Mouse (Mus musculus): Measurements from ENCODE around the gene Slc38a10.

The Slc38a10 gene

DNA sequence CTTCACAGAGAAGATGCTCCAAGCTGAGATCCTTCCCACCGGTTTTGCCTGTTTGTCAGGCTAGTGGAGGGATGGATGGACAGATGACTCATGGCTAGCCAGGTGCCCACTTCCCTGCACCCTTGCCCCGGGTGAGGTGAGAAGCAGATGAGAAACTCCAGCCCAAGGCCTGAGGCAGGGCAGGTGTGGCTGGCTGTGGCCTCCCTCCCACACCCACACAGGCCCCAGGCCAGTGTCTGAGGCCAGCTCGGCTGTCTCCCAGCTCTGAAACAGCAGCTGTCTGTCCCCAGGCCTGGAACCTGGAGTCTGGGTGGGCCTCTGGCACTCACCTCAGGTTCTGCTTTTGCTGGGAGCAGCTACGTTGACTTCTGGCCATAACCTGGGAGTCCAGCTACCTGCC lies 24.8 kb upstream of the Slc38a10 start:
- no peak for DNase-seq (ENCODE audit: low spot score in 2 of 2)

DNA sequence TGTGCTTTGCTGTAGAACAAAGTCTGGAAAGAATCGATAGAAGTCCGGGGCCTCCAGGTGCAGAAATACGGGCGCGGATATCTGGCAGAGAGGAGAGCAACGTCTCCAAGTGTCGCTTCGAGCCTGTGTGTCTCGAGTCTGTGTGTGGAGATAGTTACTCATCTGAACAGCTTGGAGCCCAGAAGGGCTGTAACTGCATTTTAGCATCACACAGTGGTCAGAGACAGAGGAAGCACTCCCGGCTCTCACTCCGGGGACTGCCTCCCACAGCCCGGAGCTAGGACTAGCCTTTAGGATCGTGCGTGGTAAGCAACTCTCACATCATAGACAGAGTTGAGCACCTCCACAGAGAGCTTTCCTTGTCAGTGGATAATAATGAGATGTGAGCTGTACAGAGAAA lies 22.1 kb upstream of the Slc38a10 start:
- DNase-seq (ENCODE audit: low spot score in 2 of 2), result no peak

- peak in 1 of 2 experiments; percentile 40 for DNase-seq (ENCODE audit: low spot score in 2 of 2)
These were observed 20.0 kb upstream of the Slc38a10 start for GRCm38 (mm10) chr11:120171168-120171567.

DNA sequence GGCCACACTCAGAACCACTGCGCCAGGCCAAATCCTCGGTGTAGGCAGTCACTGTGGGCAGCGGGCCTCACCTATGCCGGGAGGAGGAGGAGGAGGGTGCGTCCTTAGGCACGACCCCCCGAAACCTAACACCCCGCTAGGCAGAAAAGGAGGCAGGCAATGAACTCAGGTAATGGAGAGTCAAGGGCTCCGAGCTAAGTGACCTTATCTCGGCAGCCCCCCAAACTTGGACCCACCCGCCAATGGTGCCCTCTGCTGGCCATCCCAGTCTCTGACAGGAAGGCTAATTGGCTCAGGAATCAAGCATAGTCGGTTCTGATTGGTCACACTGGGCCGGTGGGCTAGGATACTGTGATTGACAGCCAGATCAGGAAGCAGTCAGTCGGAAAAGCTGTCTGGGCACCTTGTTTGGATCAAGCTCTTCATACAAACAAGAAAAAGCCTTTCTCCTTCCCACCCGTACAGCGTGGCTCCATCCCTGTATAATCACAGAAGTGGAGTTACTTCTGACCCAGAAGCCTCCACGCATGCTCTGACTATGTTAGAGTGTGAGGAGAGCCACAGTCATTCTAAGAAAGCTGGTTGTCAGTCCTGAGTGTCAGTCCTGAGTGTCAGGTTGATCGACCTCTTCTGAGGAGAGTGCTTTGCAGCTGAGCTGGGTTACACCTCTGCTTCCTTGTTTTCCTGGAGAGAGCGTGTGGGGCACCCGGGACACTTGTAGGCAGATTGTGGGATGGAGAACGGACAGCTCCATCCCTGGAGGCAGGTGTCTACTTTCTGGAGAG lies 18.3 kb upstream of the Slc38a10 start:
- DNase-seq (ENCODE audit: low spot score in 2 of 2), result peak; percentile 29 to 54

GRCm38 (mm10) chr11:120168516-120168915 lies 17.4 kb upstream of the Slc38a10 start:
- DNase-seq (ENCODE audit: low spot score in 2 of 2), result no peak

DNA sequence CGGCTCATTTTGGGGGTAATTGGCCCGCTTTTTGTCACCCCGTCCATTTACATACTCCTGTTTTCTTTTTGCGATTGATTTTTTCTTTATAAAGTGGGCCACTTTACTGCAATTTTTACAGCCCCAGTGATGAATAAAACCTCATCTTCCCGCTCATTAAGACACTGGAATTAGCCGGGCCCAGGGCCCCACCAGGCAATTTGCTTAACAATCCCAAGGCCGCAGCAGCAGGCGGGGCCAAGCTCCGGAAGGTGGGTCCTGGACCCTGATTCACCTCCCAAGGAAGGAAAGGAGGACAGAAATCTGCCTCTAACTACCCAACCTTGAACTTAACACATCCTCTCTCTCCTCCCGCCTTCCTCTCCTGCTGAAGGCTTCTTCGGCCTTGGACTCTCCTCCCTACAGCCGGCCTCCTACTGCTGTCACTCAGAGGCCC lies 16.8 kb upstream of the Slc38a10 start:
- DNase-seq (ENCODE audit: low spot score in 2 of 2), result no peak

DNA sequence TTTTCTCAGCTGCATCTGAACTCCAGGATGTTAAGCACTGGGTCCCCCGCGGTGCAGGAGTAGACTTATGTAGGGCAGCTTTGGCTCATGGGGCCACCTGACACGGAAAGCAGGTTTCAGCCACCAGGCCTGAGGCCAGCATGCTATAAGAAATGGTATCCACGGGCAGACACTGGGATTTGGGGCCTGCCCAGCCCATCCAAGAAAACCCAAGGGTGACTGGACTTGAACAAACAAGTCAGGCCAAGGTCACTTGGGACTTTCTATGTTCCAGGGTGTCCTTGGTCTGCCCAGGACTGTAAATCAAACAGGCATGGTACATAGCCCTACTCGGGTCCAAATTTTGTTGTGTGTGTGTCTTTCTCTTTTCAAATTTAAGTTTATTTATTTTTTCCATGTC lies 15.9 kb upstream of the Slc38a10 start:
- DNase-seq (ENCODE audit: low spot score in 2 of 2), result no peak

DNA sequence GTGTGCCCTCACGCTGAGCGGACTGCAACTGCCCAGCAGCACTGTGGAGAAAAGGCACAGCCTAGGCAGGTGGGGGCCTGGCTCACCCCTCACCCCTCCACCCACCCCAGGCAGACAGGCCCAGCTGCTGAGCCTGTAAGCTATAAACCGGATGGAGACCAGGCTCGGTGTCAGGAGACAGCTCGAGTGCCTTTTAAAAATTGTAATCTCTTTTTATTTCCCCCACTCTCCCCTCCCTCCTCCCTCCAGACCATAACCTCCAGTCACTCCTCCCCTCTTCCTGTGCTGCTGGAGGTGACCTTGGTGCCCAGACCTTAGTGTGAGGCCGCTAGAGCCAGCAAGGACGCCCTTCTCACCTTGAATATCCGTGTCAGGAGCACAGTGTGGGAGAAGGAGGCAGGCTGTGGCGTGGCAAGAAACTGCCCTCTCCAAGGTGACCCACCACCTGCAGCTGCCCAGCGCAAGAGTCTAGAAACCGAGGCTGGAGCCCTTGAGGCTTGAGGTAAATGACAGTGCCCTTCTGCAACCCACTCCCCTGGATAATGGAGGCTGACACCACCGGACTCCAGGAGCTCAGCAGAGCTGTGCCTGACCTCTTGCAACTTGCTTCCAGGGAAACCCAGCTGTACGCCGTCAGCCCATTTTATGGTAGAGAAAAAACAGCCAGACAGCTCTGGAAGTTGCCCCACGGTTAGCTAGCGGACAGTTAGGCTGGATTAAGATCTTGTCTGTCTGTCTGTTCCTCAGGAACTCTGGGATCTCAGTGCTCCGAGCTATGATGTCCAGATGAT lies 13.5 kb upstream of the Slc38a10 start:
- peak in 1 of 2 experiments; percentile 37 for DNase-seq (ENCODE audit: low spot score in 2 of 2)

DNA sequence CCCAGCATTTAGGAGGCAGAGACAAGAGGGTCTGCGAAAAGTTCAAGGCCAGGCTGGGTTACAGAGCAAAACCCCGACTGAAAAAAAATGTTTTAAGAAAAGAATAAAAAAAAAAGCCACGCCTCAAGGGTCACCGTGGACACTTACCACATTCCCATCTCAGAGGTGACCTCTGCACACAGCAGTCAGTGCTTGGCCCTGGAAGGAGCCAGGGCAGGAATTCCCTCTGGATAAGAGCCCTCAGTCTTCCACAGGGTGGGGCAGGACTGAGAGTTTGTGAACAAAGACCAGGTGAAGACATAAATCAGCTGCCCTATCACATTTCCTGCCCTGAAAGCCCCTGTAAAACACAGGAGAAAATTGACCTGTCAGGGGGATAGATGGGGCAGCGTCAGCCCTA lies 12.9 kb upstream of the Slc38a10 start:
- DNase-seq (ENCODE audit: low spot score in 2 of 2), result no peak

- DNase-seq (ENCODE audit: low spot score in 2 of 2), result no peak
These were observed 12.1 kb upstream of the Slc38a10 start for GRCm38 (mm10) chr11:120163207-120163606.

- no peak for DNase-seq (ENCODE audit: low spot score in 2 of 2)
These were observed 10.1 kb upstream of the Slc38a10 start for GRCm38 (mm10) chr11:120161245-120161644.

DNA sequence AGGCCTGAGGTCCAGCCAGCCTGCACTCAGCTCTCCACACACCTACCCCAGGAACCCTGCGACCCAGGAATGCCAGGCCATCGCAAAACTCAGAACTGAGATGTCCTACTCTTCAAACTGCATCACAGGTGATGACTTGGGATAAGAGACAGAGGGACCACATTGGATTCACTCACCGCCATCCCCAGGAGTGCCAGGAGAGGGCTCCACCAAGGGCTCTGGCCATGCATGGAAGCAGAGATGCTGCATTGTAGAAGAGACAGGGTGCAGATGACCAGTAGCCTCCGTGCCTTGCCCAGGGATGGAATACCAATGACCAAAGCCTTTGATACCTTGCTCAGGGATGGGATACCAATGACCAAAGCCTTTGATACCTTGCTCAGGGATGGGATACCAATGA lies 9.3 kb upstream of the Slc38a10 start:
- no peak for DNase-seq (ENCODE audit: low spot score in 2 of 2)

DNA sequence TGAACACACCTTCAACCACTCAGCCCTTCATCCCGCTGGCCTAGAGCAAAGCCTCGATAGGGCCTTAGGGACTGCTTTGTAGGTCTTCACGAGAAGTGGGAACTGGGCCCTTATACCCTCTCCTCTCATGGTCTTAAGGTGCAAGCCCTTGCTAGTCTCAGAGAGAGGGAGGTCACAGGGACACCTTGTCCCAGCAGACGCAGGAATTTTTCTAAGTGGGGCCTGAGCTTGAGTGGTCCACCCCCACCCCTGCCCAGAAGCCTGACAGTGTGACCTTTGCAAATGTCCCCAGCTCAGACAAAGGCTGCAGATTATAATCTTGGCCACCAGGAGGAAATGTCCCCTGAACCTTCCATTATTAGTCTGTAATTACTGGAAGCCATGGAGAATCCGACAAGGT lies 8.5 kb upstream of the Slc38a10 start:
- no peak for DNase-seq (ENCODE audit: low spot score in 2 of 2)

- DNase-seq (ENCODE audit: low spot score in 2 of 2), result no peak
These were observed 7.7 kb upstream of the Slc38a10 start for GRCm38 (mm10) chr11:120158828-120159227.

DNA sequence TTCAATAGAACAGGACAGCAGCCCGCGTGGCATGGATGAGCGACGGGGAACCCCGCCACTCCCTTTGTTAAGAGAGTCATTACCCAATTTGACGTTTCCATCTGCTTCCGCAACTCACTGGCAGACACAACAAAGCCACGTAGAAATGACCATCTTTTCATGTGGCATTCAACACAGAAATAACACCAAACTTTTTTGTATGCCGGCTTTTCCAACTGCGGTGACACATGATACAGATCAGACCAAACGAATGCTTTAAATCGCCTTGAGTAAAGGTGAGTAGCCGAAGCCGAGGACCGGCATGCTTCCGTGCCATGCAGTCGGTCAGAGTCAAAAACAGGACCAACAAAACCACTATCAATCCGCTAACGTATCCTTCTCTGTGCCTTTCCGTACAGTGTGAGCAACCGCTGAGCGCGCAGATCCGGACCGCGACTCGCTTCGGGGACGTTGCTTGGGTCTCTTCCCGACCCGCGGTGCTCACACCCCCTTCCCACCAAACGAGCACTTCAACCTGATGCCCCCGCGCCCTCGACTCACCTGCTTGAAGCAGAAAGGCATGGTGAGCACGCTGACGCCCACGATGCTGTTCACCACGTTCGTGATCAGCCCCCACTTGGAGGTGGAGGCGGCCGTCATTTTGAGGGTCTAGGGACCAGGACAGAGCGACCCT lies 570 bp downstream of the Slc38a10 start:
- no peak for DNase-seq (ENCODE audit: low spot score in 2 of 2)

GRCm38 (mm10) chr11:120149510-120150200 lies 1.5 kb downstream of the Slc38a10 start:
- no peak for DNase-seq (ENCODE audit: low spot score in 2 of 2)

- DNase-seq (ENCODE audit: low spot score in 2 of 2), result no peak
These were observed 2.8 kb downstream of the Slc38a10 start for GRCm38 (mm10) chr11:120148201-120148855.

DNA sequence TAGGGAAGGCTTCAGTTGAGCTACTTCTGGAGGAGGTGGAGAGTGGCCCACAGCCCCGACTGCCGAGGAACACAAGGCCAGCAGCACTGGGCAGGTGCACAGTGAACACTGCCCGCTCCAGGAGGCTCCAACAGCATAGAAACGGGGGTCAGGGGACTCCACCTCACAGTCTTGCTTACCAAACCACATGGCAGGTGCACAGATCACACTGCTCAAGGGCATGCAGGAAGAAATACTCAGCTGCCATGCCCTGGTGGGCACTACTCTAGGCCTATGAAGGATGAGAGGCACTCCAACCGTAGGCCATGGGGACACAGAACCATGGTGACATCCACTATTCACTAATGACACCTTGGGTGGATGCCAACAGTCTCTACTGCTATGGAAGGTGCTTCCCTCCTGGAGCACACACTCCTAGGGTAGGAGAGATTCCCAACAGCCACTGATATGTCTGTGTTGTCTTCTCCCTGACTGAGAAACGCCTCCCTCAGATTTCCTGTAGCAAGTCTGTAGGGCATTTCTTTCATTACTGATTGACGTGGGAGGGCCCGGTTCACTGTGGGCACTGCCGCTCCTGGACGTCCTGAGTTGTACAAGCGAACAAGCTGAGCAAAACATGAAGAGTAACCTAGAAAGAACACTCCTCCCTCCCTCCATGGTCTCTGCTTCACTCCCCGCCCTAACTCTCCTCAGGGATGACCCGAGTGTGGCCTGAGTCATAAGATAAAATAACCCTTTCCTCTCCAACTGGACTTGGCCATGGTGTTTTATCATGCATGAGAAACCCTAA lies 7.2 kb downstream of the Slc38a10 start:
- DNase-seq (ENCODE audit: low spot score in 2 of 2), result no peak

DNA sequence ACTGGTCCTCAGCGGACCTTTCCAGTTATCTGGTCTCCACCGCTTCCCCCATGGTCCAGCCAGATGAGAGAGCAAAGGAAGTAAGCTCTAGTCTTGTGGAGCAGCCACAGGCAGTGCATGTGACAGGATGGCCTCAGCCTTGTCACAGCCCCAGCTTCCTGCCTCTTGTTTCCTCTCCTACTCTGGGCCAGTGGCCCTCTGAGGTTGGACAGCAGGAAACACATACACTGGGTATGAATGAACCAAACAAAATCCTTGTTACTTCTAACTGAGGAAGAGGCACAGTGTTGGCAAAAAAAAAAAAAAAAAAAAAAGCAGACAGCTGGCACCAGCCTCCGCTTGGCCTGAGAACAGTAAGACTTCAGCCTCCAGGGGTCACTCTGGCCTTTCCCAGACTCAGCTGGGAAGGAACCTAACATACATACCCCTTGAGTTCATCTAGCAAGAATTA lies 8.5 kb downstream of the Slc38a10 start:
- peak in 1 of 2 experiments; percentile 44 for DNase-seq (ENCODE audit: low spot score in 2 of 2)

DNA sequence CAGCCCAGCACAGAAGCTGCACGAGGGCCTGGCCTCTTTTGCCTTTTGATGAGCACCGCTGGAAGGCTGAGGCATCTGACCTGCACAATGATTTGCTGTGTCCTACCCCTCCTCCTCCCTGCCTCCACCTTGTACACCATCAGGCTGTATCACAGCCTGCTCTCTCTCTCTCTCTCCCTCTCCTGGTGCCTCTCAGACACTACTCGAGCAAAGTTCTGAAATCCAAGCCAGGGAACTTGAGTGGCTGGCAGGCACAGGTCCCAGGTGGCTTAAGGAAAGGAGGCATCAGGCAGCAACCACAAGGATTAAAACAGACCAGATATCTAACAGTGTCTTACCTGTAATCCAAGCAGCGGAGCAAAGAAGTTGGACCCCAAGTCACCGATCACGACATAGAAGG lies 10.9 kb downstream of the Slc38a10 start:
- DNase-seq (ENCODE audit: low spot score in 2 of 2), result no peak
